Mouse (Mus musculus) olfactory bulb, adult 2 months (tissue): Measurements from ENCODE around the gene Tsnaxip1. TPM values are rescaled to one million over a fixed set of nuclear protein-coding genes. Genes with fewer than 3 reads are reported as not detected.
"Not testable (repeated sequence)": the region's sequence is repeated elsewhere in the genome, so short reads cannot be mapped to it uniquely, and the experiment has no call there.

Experiments
- H3K27ac ChIP-seq: fragments of 200-500 bp; 2 replicates; pipeline ENCODE4 v1.5.1; 2012; ENCODE audit warnings: low read depth, low read length; ENCODE audit not compliant: insufficient read depth
- H3K4me1 ChIP-seq: fragments of 200-500 bp; 2 replicates; pipeline ENCODE4 v1.6.1; 2012; ENCODE audit warnings: low read length; ENCODE audit not compliant: control insufficient read depth, insufficient read depth
- H3K4me3 ChIP-seq: fragments of 200-500 bp; 2 replicates; pipeline ENCODE4 v1.5.1; 2012; ENCODE audit warnings: mild to moderate bottlenecking, low read depth, low read length, moderate library complexity; ENCODE audit not compliant: insufficient read depth
- CTCF ChIP-seq: fragments of 200-500 bp; IDR thresholded peaks from 2 replicates; pipeline ENCODE4 v1.5.1; 2012; ENCODE audit warnings: low read depth, mild to moderate bottlenecking, low read length, moderate library complexity; ENCODE audit not compliant: insufficient read depth
- POLR2A ChIP-seq: fragments of 200-500 bp; IDR thresholded peaks from 2 replicates; pipeline ENCODE4 v1.6.1; 2012; ENCODE audit warnings: mild to moderate bottlenecking, low read depth, low read length, moderate library complexity; ENCODE audit not compliant: insufficient read depth
- WGBS: fragments of 180-500 bp; shearing (Covaris S2); methylation state at CpG from one replicate; pipeline ENCODE4 v1.1.7; 2018; 5-methylcytosine and 5-hydroxymethylcytosine counted together
- polyA plus RNA-seq: library from polyadenylated mRNA; stranded (reverse); fragments of >200 nt; gene quantifications from 2 replicates; pipeline ENCODE4 v1.2.4, GENCODE M21; 2012; ENCODE audit warnings: low replicate concordance; ENCODE audit not compliant: missing spikeins, insufficient read depth, insufficient read length

Gene Tsnaxip1
- polyA plus RNA-seq, 1 experiment = not detected

- WGBS = 82% methylated on average over 10 of the region's 10 CpGs
These were observed 16.5 kb upstream of the Tsnaxip1 start for GRCm38 (mm10) chr8:105811061-105811460.

GRCm38 (mm10) chr8:105811543-105811942 is 16.0 kb upstream of the Tsnaxip1 start:
- H3K27ac ChIP-seq = no peak overlapping the region
- TF ChIP-seq CTCF (no peak), POLR2A (no peak)

More at GRCm38 (mm10) chr8:105811061-105811460, 16.5 kb upstream of the Tsnaxip1 start:
- H3K4me3 ChIP-seq = no peak overlapping the region
- H3K4me1 ChIP-seq = peaks cover 5% of the 10 kb centered on the region
- TF ChIP-seq CTCF (no peak), POLR2A (no peak)
- no peak overlapping the region for H3K27ac ChIP-seq

DNA sequence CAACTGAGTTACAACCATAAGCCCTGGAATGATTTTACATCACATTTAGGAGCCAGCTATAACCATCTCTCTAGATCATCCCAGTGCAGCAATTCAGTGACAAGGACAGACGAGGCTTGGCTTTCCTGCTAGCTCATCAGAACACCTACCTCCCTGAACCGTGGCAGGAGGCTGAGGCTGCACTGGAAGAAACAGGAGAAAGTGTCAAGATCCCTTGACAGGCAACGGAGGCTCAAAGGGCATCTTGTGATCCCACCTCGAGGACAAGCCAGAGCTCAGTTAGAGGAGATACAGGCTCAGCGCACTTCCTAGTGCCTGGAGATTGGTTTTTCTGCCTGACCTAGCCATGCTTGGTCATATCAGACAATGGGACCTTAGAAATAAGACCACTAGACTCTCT is 15.0 kb upstream of the Tsnaxip1 start:
- Histone ChIP-seq H3K4me1 (peaks cover 5% of the 10 kb centered on the region), H3K27ac (no peak overlapping the region), H3K4me3 (no peak overlapping the region)
- TF ChIP-seq POLR2A = no peak
- TF ChIP-seq CTCF = no peak
- 79% methylated on average over 5 of the region's 5 CpGs for whole genome bisulfite sequencing

More at GRCm38 (mm10) chr8:105811543-105811942, 16.0 kb upstream of the Tsnaxip1 start:
- H3K4me3 ChIP-seq = no peak overlapping the region
- H3K4me1 ChIP-seq = peaks cover 5% of the 10 kb centered on the region
- WGBS = 75% methylated on average over 3 of the region's 3 CpGs

DNA sequence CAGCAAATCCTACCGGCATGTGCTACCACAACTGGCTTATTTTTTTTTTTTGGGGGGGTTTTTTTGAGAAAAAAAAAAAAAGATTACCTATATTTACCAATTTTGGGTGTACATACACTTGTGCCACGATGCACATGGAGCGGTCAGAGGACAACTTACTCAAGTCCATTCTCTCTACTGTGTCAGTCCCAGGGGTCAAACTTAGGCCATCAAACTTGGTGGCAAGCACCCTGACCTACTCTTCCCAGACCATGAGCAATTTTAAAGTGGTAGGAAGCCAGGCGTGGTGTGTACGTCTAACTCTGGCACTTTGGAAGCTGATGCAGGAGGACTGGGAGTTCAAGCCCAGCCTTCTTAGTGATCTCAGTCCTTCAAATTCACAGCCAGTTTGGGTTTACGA is 14.3 kb upstream of the Tsnaxip1 start:
- no peak overlapping the region for H3K27ac ChIP-seq
- no peak overlapping the region for H3K4me3 ChIP-seq
- TF ChIP-seq POLR2A = no peak
- no peak for TF ChIP-seq CTCF
- WGBS = 97% methylated on average over 6 of the region's 6 CpGs
- peaks cover 3% of the 10 kb centered on the region; the same call in 1 of the 2 replicates for H3K4me1 ChIP-seq

DNA sequence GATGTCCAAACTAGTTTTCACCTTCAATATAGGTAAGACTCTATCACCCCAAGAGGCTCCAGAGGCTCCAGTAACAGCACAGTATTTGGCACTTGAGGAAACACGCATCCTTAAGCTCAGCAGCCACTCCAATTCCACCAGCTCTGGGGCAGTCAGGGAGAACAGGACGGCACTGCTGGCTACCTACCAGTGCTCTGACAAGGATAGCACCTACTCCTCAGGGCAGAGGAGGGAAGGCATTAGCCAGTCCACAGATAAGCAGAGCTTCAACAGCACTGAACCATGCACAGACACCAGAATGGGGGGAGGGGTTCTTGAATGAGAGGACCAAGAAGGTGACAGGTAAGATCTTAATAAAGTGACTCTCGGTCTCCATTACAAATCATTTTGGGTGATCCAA is 7.9 kb upstream of the Tsnaxip1 start:
- Histone ChIP-seq H3K4me3 (no peak overlapping the region), H3K27ac (no peak overlapping the region), H3K4me1 (peaks cover 3% of the 10 kb centered on the region; the same call in 1 of the 2 replicates)
- TF ChIP-seq CTCF = no peak
- no peak for TF ChIP-seq POLR2A
- WGBS = 86% methylated on average over 3 of the region's 3 CpGs

- Histone ChIP-seq H3K4me1 (peaks cover 5% of the 10 kb centered on the region; the same call in 1 of the 2 replicates), H3K4me3 (no peak overlapping the region), H3K27ac (no peak overlapping the region)
- TF ChIP-seq POLR2A (no peak), CTCF (no peak)
- WGBS = 94% methylated on average over 1 of the region's 1 CpGs
These were observed 6.6 kb upstream of the Tsnaxip1 start for GRCm38 (mm10) chr8:105820925-105821324.

DNA sequence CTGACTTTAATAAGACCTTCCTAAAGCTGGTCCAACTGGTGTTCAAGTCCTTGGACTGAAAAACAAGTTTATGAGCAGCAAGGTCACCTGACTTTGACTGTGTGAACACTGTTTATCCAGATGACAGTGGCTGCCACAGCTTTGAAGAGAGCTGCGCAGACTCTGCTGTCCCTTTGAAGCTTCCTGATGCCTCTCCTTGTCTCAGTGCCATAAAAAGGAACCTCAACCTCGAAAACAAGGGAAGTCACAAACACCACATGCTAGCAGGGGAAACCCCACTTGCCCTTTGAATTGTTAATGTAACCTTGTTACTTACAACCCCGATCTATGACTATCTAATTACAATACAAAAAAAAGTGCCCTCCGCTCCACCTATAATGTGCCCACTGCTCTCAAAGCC is 2.0 kb upstream of the Tsnaxip1 start:
- H3K27ac ChIP-seq = no peak overlapping the region
- no peak overlapping the region for H3K4me3 ChIP-seq
- peaks cover 5% of the 10 kb centered on the region; the same call in 1 of the 2 replicates for H3K4me1 ChIP-seq
- TF ChIP-seq CTCF (no peak), POLR2A (no peak)
- WGBS = 71% methylated on average over 4 of the region's 4 CpGs

- no peak overlapping the region for H3K27ac ChIP-seq
- WGBS = 5% methylated on average over 4 of the region's 4 CpGs
- TF ChIP-seq POLR2A (no peak), CTCF (no peak)
These were observed 1.2 kb upstream of the Tsnaxip1 start for GRCm38 (mm10) chr8:105826379-105826778.

GRCm38 (mm10) chr8:105833740-105834139 is 6.2 kb downstream of the Tsnaxip1 start:
- H3K4me1 ChIP-seq, H3K4me3 ChIP-seq, H3K27ac ChIP-seq: not testable (repeated sequence)
- 88% methylated on average over 2 of the region's 2 CpGs for WGBS

More at GRCm38 (mm10) chr8:105826379-105826778, 1.2 kb upstream of the Tsnaxip1 start:
- peak overlapping the region; percentile 84 for H3K4me3 ChIP-seq
- H3K4me1 ChIP-seq = peaks cover 5% of the 10 kb centered on the region; the same call in 1 of the 2 replicates

DNA sequence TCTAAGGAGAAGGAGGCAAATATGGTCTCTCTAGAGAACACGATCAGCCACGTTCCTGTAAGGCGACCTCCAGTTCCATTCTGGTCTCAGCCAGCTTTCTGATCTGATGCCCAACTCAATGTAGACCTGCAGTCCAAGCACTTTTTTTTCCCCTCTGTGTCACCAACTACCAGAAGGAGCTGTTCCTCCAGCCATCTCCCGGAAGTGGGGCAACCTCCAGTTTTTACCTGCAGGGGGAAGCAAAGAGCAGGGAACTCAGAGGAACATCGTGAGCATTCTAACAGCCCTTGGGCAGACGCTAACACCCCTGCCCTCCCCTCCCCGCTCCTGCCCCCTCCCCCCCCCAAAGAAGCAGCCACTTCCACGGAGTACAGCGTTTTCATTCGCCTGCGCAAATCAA is 7.8 kb downstream of the Tsnaxip1 start:
- no peak overlapping the region for H3K4me3 ChIP-seq
- WGBS = 24% methylated on average over 11 of the region's 11 CpGs
- TF ChIP-seq CTCF = peak; percentile 39; the same call in 1 of the 2 replicates
- TF ChIP-seq POLR2A = no peak
- no peaks in the 10 kb centered on the region for H3K4me1 ChIP-seq
- H3K27ac ChIP-seq = no peak overlapping the region
